Mouse (Mus musculus) myocyte (in vitro differentiated cells): ENCODE measurements at regions not wholly inside any gene's neighbourhood (a gene's known extent, or its start where the extent isn't known, plus 50 kb on each side); places are given as distances from the start of the nearest gene placed in this dataset.

ENCODE experiments used
- CEBPB ChIP-seq: IDR thresholded peaks from 2 replicates; pipeline ENCODE4 v1.6.1; 2011; ENCODE audit warnings: mild to moderate bottlenecking, moderate library complexity; ENCODE audit not compliant: poor library complexity, insufficient read depth, severe bottlenecking
- POLR2A ChIP-seq: IDR thresholded peaks from one replicate; pipeline ENCODE4 v1.6.1; 2011; ENCODE audit warnings: low read depth, mild to moderate bottlenecking, control low read depth, moderate library complexity; ENCODE audit not compliant: insufficient read length

GRCm38 (mm10) chr10:51191407-51192059 lies 288.9 kb upstream of the Gm49339 start:
- TF ChIP-seq POLR2A (no peak), CEBPB (no peak)
